Mouse (Mus musculus) forebrain, embryonic 15.5 days (tissue): Measurements from ENCODE around the gene Pard6a. TPM values are rescaled to one million over a fixed set of nuclear protein-coding genes. Genes with fewer than 3 reads are reported as not detected.

Source experiments
- ATAC-seq: fragments of 200-750 bp; cut with Nextera tagmentation; replicated peaks from 2 replicates; pipeline ENCODE4 v1.8.0; 2017; ENCODE audit warnings: mild to moderate bottlenecking, moderate TSS enrichment, moderate library complexity
- H3K27ac ChIP-seq: fragments of 300-500 bp; sonication (generic); replicated peaks from 2 replicates; pipeline ENCODE4 v1.5.1; 2015; ENCODE audit warnings: mild to moderate bottlenecking, inconsistent platforms
- H3K27me3 ChIP-seq: fragments of 300-500 bp; sonication (generic); 2 replicates; pipeline ENCODE4 v1.6.1; 2015; ENCODE audit warnings: inconsistent platforms
- H3K36me3 ChIP-seq: fragments of 300-500 bp; sonication (generic); 2 replicates; pipeline ENCODE4 v1.6.1; 2015; ENCODE audit warnings: mild to moderate bottlenecking, inconsistent platforms
- H3K4me1 ChIP-seq: fragments of 300-500 bp; sonication (generic); 2 replicates; pipeline ENCODE4 v1.6.1; 2015; ENCODE audit warnings: inconsistent platforms
- H3K4me2 ChIP-seq: fragments of 300-500 bp; sonication (generic); replicated peaks from 2 replicates; pipeline ENCODE4 v1.6.1; 2015; ENCODE audit warnings: mild to moderate bottlenecking, inconsistent platforms
- H3K4me3 ChIP-seq: fragments of 300-500 bp; sonication (generic); 2 replicates; pipeline ENCODE4 v1.5.1; 2015; ENCODE audit warnings: mild to moderate bottlenecking, inconsistent platforms
- H3K9ac ChIP-seq: fragments of 300-500 bp; sonication (generic); replicated peaks from 2 replicates; pipeline ENCODE4 v1.6.1; 2015; ENCODE audit warnings: mild to moderate bottlenecking, inconsistent platforms
- H3K9me3 ChIP-seq: fragments of 300-500 bp; sonication (generic); 2 replicates; pipeline ENCODE4 v1.6.1; 2016; ENCODE audit warnings: inconsistent platforms
- WGBS: fragments of 180-500 bp; shearing (Covaris S2); methylation state at CpG from one replicate; pipeline ENCODE4 v1.1.7; 2015; ENCODE audit warnings: mixed read lengths; 5-methylcytosine and 5-hydroxymethylcytosine counted together
- polyA plus RNA-seq: library from polyadenylated mRNA; unstranded; fragments of >200 nt; fragmentation: Nextera tagmentation; extraction: Ambion mirVana; gene quantifications from 2 replicates; pipeline ENCODE4 v1.2.1, GENCODE M21; 2015

Gene Pard6a
- polyA plus RNA-seq: 47.1 and 52.0 TPM in 2 replicates

- peak within 1 kb of the TSS; percentile 61 for H3K9ac ChIP-seq
- WGBS: under 1% methylated on average over 60 of the region's 60 CpGs
- ATAC-seq: peak; percentile 73
Observed at GRCm38 (mm10) chr8:105700966-105701824, at the start of gene Pard6a, which contains the start of gene Acd. Gene Pard6a (plus strand): TSS chr8:105701148. Gene Acd (minus strand): TSS chr8:105701102.

GRCm38 (mm10) chr8:105657641-105658040 lies 43.3 kb upstream of the Pard6a start:
- Histone ChIP-seq H3K27me3 (no peaks in the 10 kb centered on the region), H3K4me2 (no peak overlapping the region), H3K9ac (no peak overlapping the region), H3K36me3 (peaks cover 7% of the 10 kb centered on the region; the same call in 1 of the 2 replicates), H3K9me3 (no peaks in the 10 kb centered on the region), H3K4me3 (no peak overlapping the region), H3K4me1 (no peaks in the 10 kb centered on the region), H3K27ac (no peak overlapping the region)
- no peak for ATAC-seq

More at GRCm38 (mm10) chr8:105700966-105701824, at the start of gene Pard6a, which contains the start of gene Acd:
- Histone ChIP-seq H3K9me3 (no peaks in the 10 kb centered on the region), H3K36me3 (peaks cover 35% of the 10 kb centered on the region), H3K4me1 (peaks cover 22% of the 10 kb centered on the region), H3K4me2 (peak within 1 kb of the TSS; percentile 96), H3K27ac (peak within 1 kb of the TSS; percentile 95), H3K27me3 (no peaks in the 10 kb centered on the region), H3K4me3 (peak within 1 kb of the TSS; percentile 58)

- no peaks in the 10 kb centered on the region for H3K9me3 ChIP-seq
- peaks cover 26% of the 10 kb centered on the region for H3K36me3 ChIP-seq
- no peak overlapping the region for H3K9ac ChIP-seq
- H3K4me1 ChIP-seq: no peaks in the 10 kb centered on the region
- H3K27ac ChIP-seq: no peak overlapping the region
- WGBS: 82% methylated on average over 3 of the region's 3 CpGs
- no peaks in the 10 kb centered on the region for H3K27me3 ChIP-seq
- no peak overlapping the region for H3K4me2 ChIP-seq
- no peak overlapping the region for H3K4me3 ChIP-seq
- no peak for ATAC-seq
Observed at GRCm38 (mm10) chr8:105661167-105661566, 39.8 kb upstream of the Pard6a start.

- WGBS: 87% methylated on average over 1 of the region's 1 CpGs
- H3K27me3 ChIP-seq: no peaks in the 10 kb centered on the region
- H3K4me1 ChIP-seq: no peaks in the 10 kb centered on the region
- peaks cover 89% of the 10 kb centered on the region for H3K36me3 ChIP-seq
- no peaks in the 10 kb centered on the region for H3K9me3 ChIP-seq
- no peak overlapping the region for H3K27ac ChIP-seq
- no peak for ATAC-seq
- no peak overlapping the region for H3K9ac ChIP-seq
- H3K4me2 ChIP-seq: no peak overlapping the region
- H3K4me3 ChIP-seq: no peak overlapping the region
Observed at GRCm38 (mm10) chr8:105677891-105678290, 23.1 kb upstream of the Pard6a start.

GRCm38 (mm10) chr8:105685325-105685724 lies 15.6 kb upstream of the Pard6a start:
- no peaks in the 10 kb centered on the region for H3K27me3 ChIP-seq
- no peak overlapping the region for H3K4me3 ChIP-seq
- no peaks in the 10 kb centered on the region for H3K4me1 ChIP-seq
- H3K9me3 ChIP-seq: no peaks in the 10 kb centered on the region
- peaks cover 42% of the 10 kb centered on the region for H3K36me3 ChIP-seq
- H3K9ac ChIP-seq: no peak overlapping the region
- WGBS: 83% methylated on average over 7 of the region's 7 CpGs
- ATAC-seq: no peak
- no peak overlapping the region for H3K4me2 ChIP-seq
- no peak overlapping the region for H3K27ac ChIP-seq

- no peak within 1 kb of the TSS for H3K4me2 ChIP-seq
- H3K36me3 ChIP-seq: peaks cover 37% of the 10 kb centered on the region
- no peaks in the 10 kb centered on the region for H3K27me3 ChIP-seq
- no peaks in the 10 kb centered on the region for H3K9me3 ChIP-seq
- no peak within 1 kb of the TSS for H3K4me3 ChIP-seq
- ATAC-seq: no peak
- no peaks in the 10 kb centered on the region for H3K4me1 ChIP-seq
- H3K27ac ChIP-seq: no peak within 1 kb of the TSS
- no peak within 1 kb of the TSS for H3K9ac ChIP-seq
- WGBS: 13% methylated on average over 25 of the region's 26 CpGs
Observed at GRCm38 (mm10) chr8:105685796-105686308, 15.1 kb upstream of the Pard6a start, which contains the start of gene Carmil2. Gene Carmil2 (plus strand): TSS chr8:105686274.

- no peak for ATAC-seq
- Histone ChIP-seq H3K27me3 (no peaks in the 10 kb centered on the region), H3K4me2 (no peak overlapping the region), H3K36me3 (peaks cover 30% of the 10 kb centered on the region), H3K27ac (no peak overlapping the region), H3K4me1 (no peaks in the 10 kb centered on the region), H3K9me3 (no peaks in the 10 kb centered on the region), H3K4me3 (no peak overlapping the region), H3K9ac (no peak overlapping the region)
- 66% methylated on average over 6 of the region's 6 CpGs for WGBS
Observed at GRCm38 (mm10) chr8:105686551-105686950, 14.4 kb upstream of the Pard6a start.

GRCm38 (mm10) chr8:105687512-105687911 lies 13.4 kb upstream of the Pard6a start:
- Histone ChIP-seq H3K4me1 (no peaks in the 10 kb centered on the region), H3K27me3 (no peaks in the 10 kb centered on the region), H3K4me2 (no peak overlapping the region), H3K9me3 (no peaks in the 10 kb centered on the region), H3K9ac (no peak overlapping the region), H3K36me3 (peaks cover 22% of the 10 kb centered on the region), H3K4me3 (no peak overlapping the region), H3K27ac (no peak overlapping the region)
- 60% methylated on average over 8 of the region's 8 CpGs for WGBS
- no peak for ATAC-seq

- no peak overlapping the region for H3K9ac ChIP-seq
- H3K4me1 ChIP-seq: no peaks in the 10 kb centered on the region
- H3K27ac ChIP-seq: no peak overlapping the region
- H3K36me3 ChIP-seq: peaks cover 14% of the 10 kb centered on the region
- H3K4me2 ChIP-seq: no peak overlapping the region
- no peak for ATAC-seq
- WGBS: 80% methylated on average over 14 of the region's 14 CpGs
- no peaks in the 10 kb centered on the region for H3K9me3 ChIP-seq
- no peak overlapping the region for H3K4me3 ChIP-seq
- H3K27me3 ChIP-seq: no peaks in the 10 kb centered on the region
Observed at GRCm38 (mm10) chr8:105688242-105688752, 12.7 kb upstream of the Pard6a start.

- H3K4me3 ChIP-seq: no peak overlapping the region
- H3K4me1 ChIP-seq: peaks cover 4% of the 10 kb centered on the region
- no peak overlapping the region for H3K9ac ChIP-seq
- 62% methylated on average over 35 of the region's 35 CpGs for WGBS
- H3K27me3 ChIP-seq: no peaks in the 10 kb centered on the region
- H3K4me2 ChIP-seq: no peak overlapping the region
- no peaks in the 10 kb centered on the region for H3K9me3 ChIP-seq
- no peak overlapping the region for H3K27ac ChIP-seq
- peaks cover 2% of the 10 kb centered on the region; the same call in 1 of the 2 replicates for H3K36me3 ChIP-seq
- ATAC-seq: no peak
Observed at GRCm38 (mm10) chr8:105689256-105689982, 11.5 kb upstream of the Pard6a start.

- no peaks in the 10 kb centered on the region for H3K27me3 ChIP-seq
- no peak overlapping the region for H3K9ac ChIP-seq
- 87% methylated on average over 9 of the region's 9 CpGs for WGBS
- H3K36me3 ChIP-seq: no peaks in the 10 kb centered on the region
- no peak for ATAC-seq
- H3K27ac ChIP-seq: no peak overlapping the region
- no peaks in the 10 kb centered on the region for H3K9me3 ChIP-seq
- H3K4me2 ChIP-seq: no peak overlapping the region
- peaks cover 10% of the 10 kb centered on the region for H3K4me1 ChIP-seq
- no peak overlapping the region for H3K4me3 ChIP-seq
Observed at GRCm38 (mm10) chr8:105689983-105690360, 11.0 kb upstream of the Pard6a start.

- H3K27ac ChIP-seq: no peak overlapping the region
- ATAC-seq: no peak
- H3K27me3 ChIP-seq: no peaks in the 10 kb centered on the region
- no peak overlapping the region for H3K4me3 ChIP-seq
- no peaks in the 10 kb centered on the region for H3K9me3 ChIP-seq
- H3K36me3 ChIP-seq: 0 out of 2 replicates have a peak, but pooled peaks cover under 1% of the 10 kb centered on the region
- H3K4me2 ChIP-seq: no peak overlapping the region
- WGBS: 83% methylated on average over 14 of the region's 14 CpGs
- H3K4me1 ChIP-seq: peaks cover 16% of the 10 kb centered on the region
- no peak overlapping the region for H3K9ac ChIP-seq
Observed at GRCm38 (mm10) chr8:105690978-105691377, 10.0 kb upstream of the Pard6a start.
